Mouse (Mus musculus): ENCODE measurements around the gene Txndc17.
A peak's percentile ranks its signal among the peaks of the same experiment; 100 is the strongest.

Txndc17 gene

DNA sequence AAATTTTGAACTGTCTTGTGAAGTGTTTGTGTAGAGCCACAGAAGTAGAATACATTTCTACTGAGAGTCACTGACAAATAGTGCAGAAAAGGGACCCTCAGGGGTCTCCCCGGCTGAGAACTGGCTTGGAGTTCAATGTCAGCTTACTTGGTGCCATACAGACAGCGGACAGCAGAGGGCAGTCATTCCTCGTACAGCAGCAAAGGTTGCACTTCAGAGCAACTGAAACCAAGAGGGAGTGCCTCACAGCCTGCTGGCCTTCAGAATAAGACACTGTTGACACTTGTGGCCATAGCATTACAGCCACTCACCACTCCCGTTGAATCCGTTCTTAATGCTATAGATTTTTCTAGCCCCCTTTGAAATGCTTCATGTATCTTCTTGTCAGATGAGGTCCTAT lies 17.5 kb downstream of the Txndc17 start:
- DNase-seq = peak; percentile 81

DNA sequence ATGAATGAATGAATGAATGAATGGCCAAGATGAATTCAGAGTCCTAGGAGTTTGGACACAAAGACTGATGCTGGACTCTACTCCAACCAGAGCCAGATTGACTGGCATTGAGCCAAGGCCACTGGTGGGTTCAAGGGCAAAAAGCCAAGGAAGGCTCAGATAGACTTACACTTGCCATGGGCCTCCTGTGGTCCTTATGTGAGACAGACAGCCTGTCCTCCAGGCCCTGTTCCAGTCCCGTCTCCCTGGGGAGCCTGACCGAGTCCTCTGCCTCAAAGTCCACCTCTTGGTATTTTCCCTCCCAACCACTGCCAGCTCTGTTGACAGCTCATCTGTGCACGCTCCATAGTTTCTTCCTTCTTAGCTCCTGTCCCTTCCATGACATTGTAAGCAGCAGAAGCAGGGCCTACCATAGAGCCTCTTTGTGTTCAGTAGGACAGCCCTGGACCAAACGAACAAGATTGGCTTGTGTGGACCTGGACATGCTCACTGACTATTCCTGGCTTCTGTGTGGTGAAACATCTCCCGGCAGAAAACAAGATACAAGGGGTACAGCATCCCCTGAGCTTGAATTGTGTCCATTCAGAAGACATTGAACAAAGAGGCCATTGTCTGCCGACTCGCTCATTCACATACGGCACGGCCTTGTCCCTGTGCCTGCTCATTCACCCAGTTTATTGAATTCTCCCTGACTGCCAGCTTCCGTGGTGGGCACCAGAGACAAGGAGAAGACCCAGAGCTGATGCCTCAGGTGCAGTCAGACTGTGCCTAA lies 18.9 kb downstream of the Txndc17 start:
- DNase-seq = peak; percentile 78

DNA sequence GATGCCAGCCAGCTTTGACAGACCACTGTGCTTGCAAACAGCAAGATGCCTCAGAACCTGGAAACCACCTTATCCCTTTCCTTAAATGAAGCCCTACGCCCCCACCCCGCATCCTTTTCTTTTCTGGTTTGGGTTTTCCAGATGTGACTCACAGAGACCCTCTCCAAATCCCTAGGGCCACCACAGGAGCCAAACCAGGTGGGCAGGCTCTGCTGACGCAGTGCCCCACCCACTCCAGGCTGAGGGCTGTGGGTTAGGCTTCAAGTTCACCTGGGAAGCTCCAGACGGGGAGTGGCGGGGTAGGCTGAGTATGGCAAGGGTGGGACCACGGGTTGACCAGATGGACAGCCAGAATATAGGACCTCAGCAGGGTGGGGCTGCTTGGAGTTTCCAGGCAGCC lies 19.6 kb downstream of the Txndc17 start:
- DNase-seq = no peak

DNA sequence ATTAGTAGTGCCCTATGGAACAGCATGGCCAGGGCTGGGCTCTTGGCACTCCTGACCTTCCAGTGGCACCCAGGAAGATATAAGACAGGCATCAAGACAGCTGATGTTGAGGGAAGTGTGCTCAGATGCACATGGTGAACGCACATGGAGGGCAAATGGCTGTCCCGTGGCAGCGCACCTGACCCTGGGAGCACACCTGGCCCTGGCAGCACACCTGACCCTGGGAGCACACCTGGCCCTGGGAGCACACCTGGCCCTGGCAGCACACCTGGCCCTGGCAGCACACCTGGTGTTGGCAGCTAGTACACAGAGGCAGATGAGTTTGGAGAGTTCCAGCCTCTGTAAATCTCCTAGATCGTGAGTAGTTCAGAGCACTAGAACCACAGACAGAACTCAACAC lies 21.2 kb downstream of the Txndc17 start:
- no peak for DNase-seq

DNA sequence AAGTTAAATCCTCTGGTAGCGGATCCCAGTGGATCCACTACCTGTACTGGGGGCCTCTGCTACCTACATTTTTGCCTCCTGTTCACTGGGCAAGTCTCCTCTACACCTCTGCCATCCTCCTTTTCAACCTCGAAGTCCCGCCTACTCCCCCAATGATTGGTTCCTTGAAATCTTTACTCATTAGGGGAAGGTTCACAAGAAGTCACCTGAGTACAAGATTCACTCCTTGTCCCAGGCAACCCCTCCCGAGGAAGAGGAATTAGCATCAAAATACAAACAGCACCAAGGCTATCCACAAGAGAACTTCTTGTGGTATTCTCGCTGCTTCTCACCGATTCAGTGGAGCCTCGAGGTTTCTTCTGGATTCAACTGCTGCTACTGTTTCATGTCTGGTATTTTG lies 24.7 kb downstream of the Txndc17 start:
- DNase-seq = no peak

DNA sequence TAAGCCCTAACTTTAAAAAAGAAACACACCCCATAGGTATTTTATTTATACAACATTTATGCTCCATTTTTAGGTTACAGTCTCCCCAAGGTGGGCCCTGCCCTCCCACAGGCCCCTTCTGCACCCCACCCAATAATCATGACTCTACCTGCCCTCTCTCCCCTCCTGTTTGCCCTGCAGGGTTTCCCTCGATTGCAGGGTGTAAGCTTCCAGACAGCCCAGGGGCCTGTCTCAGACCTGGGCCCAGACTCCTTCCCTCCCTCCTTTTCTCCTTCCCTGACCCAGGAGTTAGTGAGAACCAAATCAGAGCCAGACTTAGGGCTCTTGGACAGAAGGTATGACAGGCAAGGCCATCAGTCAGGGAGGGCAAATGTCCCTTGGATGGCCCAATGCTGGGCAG lies 25.6 kb downstream of the Txndc17 start:
- DNase-seq = no peak

DNA sequence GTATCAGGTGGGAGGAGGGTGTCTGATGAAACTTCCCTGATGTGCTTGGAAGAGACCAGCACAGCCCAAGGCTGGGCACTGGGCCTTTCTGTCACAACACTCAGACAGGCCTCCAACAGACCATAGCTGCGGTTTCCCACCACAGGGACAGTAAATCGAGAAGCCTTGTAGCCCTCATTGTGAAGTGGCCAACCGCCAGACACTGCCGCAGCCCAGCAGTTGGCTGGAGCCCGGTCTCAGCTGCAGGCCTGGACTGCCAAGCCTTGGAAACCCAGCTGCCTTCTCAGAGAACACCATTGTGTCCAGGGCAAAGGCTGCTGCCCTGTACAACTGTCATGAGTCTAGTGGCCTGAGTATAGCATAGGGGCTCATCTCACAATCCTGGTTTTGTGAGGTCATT lies 26.7 kb downstream of the Txndc17 start:
- no peak for DNase-seq

DNA sequence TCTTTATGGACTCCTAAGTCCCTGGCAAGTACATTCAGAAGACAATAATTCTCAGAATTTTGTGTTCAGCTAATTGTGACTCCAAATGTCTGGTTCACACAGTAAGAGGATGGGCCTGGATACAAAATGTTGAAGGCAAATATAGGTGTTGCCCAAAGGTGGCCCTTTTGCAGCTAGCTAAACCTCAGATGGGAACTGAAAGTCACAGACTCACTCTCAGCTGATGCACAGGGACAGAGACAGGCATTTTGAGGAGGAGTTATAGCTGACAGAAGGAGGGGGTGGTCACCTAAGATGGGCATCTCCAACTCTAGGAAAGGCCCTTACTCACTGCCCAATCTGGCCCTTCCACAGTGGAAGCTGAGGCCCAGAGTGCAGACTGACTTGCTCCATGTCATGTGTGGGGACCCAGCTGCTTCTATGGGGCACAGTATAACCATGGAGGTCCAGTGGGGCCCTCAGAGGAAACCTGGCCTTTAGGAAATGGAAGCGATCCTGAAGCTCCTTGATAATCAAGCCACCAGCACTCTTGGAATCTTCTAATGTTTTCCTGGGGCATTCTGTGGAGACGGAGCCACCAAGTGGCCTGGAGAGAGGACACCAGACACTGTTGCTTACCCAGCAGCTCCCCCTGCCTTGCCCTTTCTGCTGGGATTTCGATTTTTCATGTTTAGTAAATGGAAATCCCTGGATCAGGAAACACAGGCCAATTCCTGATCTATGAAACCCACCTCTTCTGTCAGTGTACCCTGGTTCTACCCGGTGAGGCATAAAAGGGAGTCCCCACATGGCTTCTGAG lies 32.9 kb downstream of the Txndc17 start:
- no peak for DNase-seq

DNA sequence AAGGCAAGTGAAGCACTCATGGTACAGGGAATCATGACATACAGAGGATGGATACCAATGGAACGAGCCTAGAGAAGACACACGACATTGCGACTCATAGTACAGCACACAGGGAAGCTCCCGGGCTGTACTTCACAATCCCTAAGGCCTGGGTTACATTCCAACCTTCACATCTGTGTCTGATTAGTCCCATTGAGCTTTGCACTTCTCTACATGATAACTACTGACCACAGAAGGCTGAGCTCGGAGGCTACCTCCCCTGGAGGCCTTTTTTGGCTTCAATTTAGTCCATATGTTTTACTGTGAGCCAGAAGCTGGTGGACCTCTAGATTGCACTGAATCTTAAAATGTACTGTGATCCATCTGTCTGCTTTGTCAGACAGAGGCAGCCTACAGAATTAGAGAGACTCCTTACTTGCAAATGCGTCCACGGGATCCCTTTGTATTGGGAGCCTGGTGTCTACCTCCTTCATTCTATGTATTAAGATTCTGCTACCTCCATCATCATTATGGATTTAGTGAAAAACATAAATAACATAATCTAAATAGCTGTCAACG lies 37.9 kb downstream of the Txndc17 start:
- DNase-seq = no peak

DNA sequence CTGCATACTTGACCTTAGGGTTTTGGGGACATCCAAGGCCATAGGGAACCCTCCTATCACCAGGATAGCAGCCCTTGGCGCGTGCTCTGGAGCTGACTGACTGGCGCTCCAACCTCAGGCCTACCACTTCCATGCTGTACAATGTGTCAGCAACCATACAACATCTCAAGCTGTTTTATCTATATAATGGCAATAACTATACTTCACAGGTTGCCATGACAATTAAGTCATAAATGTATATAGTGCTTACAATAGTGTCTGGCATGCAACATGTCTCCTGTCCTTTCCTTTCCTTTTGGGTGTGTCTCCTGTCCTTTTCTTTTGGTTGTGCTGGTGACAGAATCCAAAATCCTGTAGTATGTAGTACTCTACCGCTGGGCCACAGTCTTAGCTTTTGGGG lies 48.3 kb downstream of the Txndc17 start:
- no peak for DNase-seq

DNA sequence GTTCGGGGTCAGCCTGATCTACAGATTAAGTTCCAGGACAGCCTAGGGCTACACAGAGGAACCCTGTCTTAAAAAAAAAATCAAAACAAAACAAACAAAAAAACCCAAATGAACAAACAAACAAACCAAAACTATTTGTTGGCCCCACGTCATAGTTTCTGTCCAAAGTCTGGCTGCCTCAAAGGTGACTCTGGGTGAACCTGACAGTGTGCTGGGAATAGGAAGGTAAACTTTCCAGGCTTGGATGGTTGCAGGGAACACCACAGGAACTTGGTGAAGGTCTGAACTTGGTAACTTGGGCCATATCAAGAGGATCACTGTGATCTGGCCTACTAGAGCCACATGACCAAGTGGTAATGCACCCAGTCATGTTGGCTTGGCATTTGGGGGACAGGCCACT lies 49.1 kb downstream of the Txndc17 start:
- DNase-seq = no peak
